Mouse (Mus musculus): Measurements from ENCODE around the gene Cbx8.

Gene Cbx8

GRCm38 (mm10) chr11:118997182-118997581 is 43.6 kb downstream of the Cbx8 start:
- DNase-seq (ENCODE audit: extremely low read depth, low read depth, low spot score), result no peak

GRCm38 (mm10) chr11:118995448-118995847 is 45.3 kb downstream of the Cbx8 start:
- DNase-seq (ENCODE audit: extremely low read depth, low read depth, low spot score), result no peak

- no peak for DNase-seq (ENCODE audit: extremely low read depth, low read depth, low spot score)
Measured at GRCm38 (mm10) chr11:118992781-118993180, 48.0 kb downstream of the Cbx8 start.

GRCm38 (mm10) chr11:118987999-118988398 is 52.8 kb downstream of the Cbx8 start, which contains the start of gene Enpp7:
TSS of gene Enpp7 (plus strand) at chr11:118988188.
- no peak for DNase-seq (ENCODE audit: extremely low read depth, low read depth, low spot score)
